Mouse (Mus musculus) colon, adult 2 months (tissue): ENCODE results near the gene Mtln. TPM values are rescaled to one million over a fixed set of nuclear protein-coding genes. Genes with fewer than 3 reads are reported as not detected.

Experiments used
- polyA plus RNA-seq: library from polyadenylated mRNA; depleted of rRNA; stranded (reverse); fragments of >200 nt; gene quantifications from 2 replicates; pipeline ENCODE4 v1.2.3, GENCODE M21; 2012; rRNA removed

Mtln gene
- polyA plus RNA-seq = 51.2 and 57.7 TPM in 2 replicates

DNA sequence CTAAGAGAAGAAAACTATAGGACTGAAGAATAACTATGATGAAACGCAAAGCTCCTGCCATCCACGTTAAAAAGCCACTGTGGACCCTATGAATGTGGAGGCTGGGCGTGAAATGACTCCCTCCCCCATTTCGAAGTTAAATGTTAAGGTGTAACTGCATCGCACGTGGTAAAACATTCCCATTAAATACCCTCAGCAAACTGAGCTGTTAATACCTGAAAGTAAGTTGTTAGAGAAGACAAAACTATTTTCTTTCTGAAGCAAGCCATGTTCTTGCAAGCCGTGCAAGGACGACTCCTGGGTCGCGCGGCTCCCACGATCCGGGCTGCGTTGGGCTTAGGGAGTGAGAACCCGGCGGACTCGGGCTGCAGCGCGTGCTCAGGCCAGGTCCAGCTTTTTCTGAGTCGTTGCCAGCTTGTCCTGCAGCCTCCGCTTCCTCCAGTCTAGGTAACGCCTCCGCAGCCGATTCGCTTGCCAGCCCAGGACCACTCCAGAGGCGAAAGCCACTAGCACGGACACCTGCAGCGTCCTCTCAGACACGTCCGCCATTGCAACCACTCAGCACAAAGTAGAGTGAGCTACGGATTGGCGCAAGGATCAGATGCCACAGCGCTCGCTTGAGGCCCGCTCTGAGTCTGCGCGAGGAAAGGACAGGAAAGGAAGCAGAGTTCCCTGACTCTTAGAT is at the start of gene Mtln:
TSS of gene Mtln (minus strand) at position 570 of the 685 bp plus-strand sequence.

DNA sequence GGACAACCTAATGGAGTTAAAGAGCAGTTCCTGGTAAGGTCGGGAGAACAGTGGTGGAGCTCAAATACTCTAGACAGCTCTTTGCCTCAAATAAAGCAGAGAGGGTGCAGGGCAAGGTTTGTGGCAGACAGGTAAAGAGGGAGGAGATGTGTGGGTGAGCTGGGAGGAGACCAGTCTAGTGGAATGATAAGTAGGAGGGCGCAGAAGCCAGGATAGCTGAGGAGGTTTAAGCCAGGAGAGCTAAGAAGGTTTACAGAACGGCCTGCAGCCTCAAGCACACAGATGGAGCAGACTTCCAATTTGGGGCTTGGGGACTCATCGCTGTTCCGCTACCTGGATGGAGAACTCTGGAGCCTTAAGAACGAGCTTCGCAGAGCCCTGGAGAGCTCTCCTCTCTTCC is 46.3 kb upstream of the Mtln start, which contains the start of gene Acoxl:
TSS of gene Acoxl (plus strand) at position 301 of the 400 bp plus-strand sequence.

DNA sequence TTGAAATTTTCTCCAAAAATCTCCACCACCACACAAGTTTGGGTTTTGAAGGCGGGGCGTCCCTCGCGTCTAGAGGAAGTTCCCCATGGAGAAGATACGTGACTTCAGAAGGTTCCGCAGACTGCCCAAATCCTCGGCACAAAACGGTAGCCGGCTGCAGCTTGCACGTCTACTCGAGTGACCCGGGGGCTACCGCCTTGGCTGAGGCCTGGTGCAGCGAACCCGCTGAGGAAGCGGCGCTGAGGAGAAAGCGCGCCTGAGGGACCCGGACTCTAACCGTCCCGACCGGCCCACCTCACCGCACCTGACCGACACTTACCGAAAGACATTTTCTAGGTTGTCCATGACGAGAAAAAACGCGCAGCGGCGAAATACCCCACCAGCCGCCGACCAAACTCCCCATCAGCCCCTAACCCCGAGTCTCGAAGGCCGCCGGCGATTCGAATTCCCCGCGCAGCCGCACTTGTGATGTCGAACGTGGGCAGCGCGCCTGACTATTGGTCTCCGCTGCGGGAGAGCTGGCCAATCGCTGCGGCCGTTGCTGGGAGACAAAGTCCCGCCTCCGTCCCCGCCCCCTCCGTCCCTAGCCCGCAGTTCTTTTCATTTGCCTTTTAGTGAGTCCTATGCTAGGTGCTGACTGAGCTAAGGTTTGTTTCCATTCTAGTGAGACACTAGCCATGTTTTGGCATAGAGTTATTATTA is 39.3 kb upstream of the Mtln start, which contains the start of gene Bub1:
TSS of gene Bub1 (minus strand) at position 465 of the 702 bp plus-strand sequence.

GRCm38 (mm10) chr2:127788440-127789116 is 3.7 kb downstream of the Mtln start, which contains the start of gene Nphp1:
Gene Nphp1, minus strand, starts transcription at chr2:127788897.

Other genes with a start within 250 kb of the Mtln start
- gene Zfp661, start 205.4 kb downstream of the Mtln start, polyA plus RNA-seq = 1.8 and 2.8 TPM in 2 replicates
- gene Mrps5, start 205.3 kb downstream of the Mtln start, polyA plus RNA-seq = 47.1 and 52.0 TPM in 2 replicates
- 6.7 and 13.4 TPM in 2 replicates for gene Mal, start 135.8 kb downstream of the Mtln start, polyA plus RNA-seq
- gene Mall, start 62.6 kb downstream of the Mtln start, polyA plus RNA-seq = 142 and 235 TPM in 2 replicates
- 2.3 and 4.5 TPM in 2 replicates for gene Nphp1, start 3.6 kb downstream of the Mtln start, polyA plus RNA-seq
- gene Bub1, start 39.4 kb upstream of the Mtln start, polyA plus RNA-seq = 0.50 and 1.0 TPM in 2 replicates
- gene Acoxl, start 46.4 kb upstream of the Mtln start, polyA plus RNA-seq = not detected in 2 replicates